Mouse (Mus musculus): ENCODE measurements around the gene Mettl24. TPM values are rescaled to one million over a fixed set of nuclear protein-coding genes. Genes with fewer than 3 reads are reported as not detected.

The Mettl24 gene
- polyA plus RNA-seq, 1 experiment, result 1.6 TPM

DNA sequence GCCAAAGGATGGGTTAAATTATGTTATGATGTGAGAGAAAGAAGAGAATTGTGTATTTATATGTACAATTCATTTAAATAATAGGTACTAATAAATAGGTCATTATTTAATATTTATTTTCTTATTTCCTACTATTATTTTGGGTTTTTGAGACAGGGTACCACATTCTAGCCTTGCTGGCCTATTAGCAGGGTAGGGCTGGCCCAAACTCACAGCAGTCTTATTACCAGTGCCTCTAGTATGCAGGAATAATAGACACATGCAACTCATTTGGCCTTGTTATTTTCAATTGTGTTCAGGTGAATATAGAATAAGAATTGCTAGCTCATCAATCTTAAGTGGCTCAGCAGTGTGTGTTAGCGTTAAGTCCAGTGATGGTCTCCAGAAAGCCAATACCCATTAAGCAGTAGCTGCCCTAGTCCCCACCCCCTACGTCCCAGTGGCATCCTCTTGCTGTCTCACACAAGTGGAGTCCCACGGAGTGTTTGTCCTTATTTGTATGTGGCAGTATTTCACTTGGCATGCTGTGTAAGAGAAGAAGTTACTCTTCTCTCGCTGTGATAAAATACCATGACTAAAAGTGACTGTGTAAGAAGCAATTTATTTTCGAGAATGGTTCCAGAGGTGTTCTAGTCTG, 80.1 kb downstream of the Mettl24 start:
- Histone ChIP-seq H3K4me1 (ENCODE audit: control insufficient read depth, insufficient read depth, low read length) (no peaks in the 10 kb centered on the region), H3K4me3 (ENCODE audit: insufficient read depth, low read depth, low read length) (no peak overlapping the region), H3K27me3 (replicated peaks; ENCODE audit: control insufficient read depth, insufficient read depth, low read length) (no peaks in the 10 kb centered on the region), H3K27ac (ENCODE audit: insufficient read depth, low read depth, low read length) (no peak overlapping the region), H3K36me3 (ENCODE audit: control insufficient read depth, insufficient read depth, low read length) (no peaks in the 10 kb centered on the region)
- no peak for DNase-seq
- TF ChIP-seq POLR2A (IDR thresholded peaks at IDR 0.05; ENCODE audit: low read depth, low read length), result no peak
- no peak for TF ChIP-seq CTCF (conservative IDR thresholded peaks at IDR 0.05; ENCODE audit: insufficient read depth, insufficient read length, low read depth, low read length)
- 85% methylated on average over 5 of the region's 5 CpGs for WGBS

DNA sequence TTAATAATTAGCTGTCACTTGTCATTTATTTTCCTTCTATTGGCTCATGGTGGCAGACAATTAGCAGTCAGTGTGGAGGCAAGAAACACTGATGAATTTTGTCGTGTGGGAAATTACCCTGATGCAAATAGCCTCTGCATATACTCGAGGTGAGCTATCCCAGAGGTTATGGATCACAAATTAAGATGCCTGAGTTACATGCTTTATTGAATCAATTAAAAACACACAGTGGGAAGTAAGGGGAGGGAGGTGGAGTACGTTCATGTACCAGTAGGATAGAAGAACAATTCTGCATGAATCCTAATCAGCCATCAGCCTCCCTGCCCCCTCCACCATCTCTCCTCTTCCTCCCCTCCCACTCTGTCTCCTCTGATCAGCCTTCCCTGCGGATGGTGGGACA, 89.2 kb downstream of the Mettl24 start:
- 69% methylated on average over 4 of the region's 4 CpGs for WGBS
- Histone ChIP-seq H3K27me3 (replicated peaks; ENCODE audit: control insufficient read depth, insufficient read depth, low read length) (no peaks in the 10 kb centered on the region), H3K27ac (ENCODE audit: insufficient read depth, low read depth, low read length) (no peak overlapping the region), H3K4me1 (ENCODE audit: control insufficient read depth, insufficient read depth, low read length) (no peaks in the 10 kb centered on the region), H3K36me3 (ENCODE audit: control insufficient read depth, insufficient read depth, low read length) (no peaks in the 10 kb centered on the region), H3K4me3 (ENCODE audit: insufficient read depth, low read depth, low read length) (no peak overlapping the region)
- TF ChIP-seq POLR2A (IDR thresholded peaks at IDR 0.05; ENCODE audit: low read depth, low read length) (no peak), CTCF (conservative IDR thresholded peaks at IDR 0.05; ENCODE audit: insufficient read depth, insufficient read length, low read depth, low read length) (no peak)
- no peak for DNase-seq

DNA sequence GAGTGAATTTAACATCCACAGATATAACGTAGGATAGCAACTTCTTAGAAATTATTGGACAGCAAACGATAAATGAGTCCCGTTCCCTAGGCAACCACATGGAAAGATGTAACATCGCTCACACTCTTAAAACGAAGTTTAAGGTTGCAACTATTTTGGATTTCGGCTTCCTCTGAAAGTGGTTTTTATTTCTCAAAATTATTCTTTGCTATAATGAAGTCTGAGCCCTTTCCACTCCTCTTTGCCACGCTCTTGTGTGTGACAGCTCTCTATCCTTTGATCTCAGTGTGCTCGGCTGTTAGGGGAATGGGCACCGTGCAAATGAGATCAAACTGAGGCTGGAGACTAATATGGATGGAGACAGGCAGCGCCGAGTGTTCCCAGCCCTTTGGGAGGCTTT, 92.1 kb downstream of the Mettl24 start:
- no peak for TF ChIP-seq POLR2A (IDR thresholded peaks at IDR 0.05; ENCODE audit: low read depth, low read length)
- no peak for TF ChIP-seq CTCF (conservative IDR thresholded peaks at IDR 0.05; ENCODE audit: insufficient read depth, insufficient read length, low read depth, low read length)
- Histone ChIP-seq H3K4me3 (ENCODE audit: insufficient read depth, low read depth, low read length) (no peak overlapping the region), H3K4me1 (ENCODE audit: control insufficient read depth, insufficient read depth, low read length) (no peaks in the 10 kb centered on the region), H3K36me3 (ENCODE audit: control insufficient read depth, insufficient read depth, low read length) (no peaks in the 10 kb centered on the region), H3K27me3 (replicated peaks; ENCODE audit: control insufficient read depth, insufficient read depth, low read length) (no peaks in the 10 kb centered on the region), H3K27ac (ENCODE audit: insufficient read depth, low read depth, low read length) (no peak overlapping the region)
- WGBS, result 73% methylated on average over 11 of the region's 11 CpGs
- DNase-seq, result no peak

DNA sequence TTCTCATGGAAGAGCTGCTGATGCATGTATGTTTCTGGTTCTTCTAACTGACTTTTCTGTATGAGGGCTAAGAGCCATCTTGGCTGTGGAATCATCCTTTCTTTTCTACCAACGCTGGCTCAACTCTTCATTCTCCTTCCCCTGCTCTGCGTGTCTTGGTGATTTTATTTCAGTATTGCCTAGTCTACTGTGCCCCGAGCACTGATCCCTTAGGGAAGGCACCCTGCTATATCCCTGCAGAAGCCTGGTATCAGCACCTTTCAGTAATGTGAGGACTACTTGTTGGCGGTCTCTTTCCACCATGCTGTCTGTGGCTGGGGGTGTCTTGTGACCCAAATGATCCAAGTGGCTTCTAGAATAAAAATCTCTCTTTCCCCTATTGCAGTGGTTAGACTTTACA, 92.6 kb downstream of the Mettl24 start:
- Histone ChIP-seq H3K36me3 (ENCODE audit: control insufficient read depth, insufficient read depth, low read length) (no peaks in the 10 kb centered on the region), H3K27ac (ENCODE audit: insufficient read depth, low read depth, low read length) (no peak overlapping the region), H3K4me1 (ENCODE audit: control insufficient read depth, insufficient read depth, low read length) (no peaks in the 10 kb centered on the region), H3K27me3 (replicated peaks; ENCODE audit: control insufficient read depth, insufficient read depth, low read length) (no peaks in the 10 kb centered on the region), H3K4me3 (ENCODE audit: insufficient read depth, low read depth, low read length) (no peak overlapping the region)
- 96% methylated on average over 4 of the region's 4 CpGs for WGBS
- TF ChIP-seq CTCF (conservative IDR thresholded peaks at IDR 0.05; ENCODE audit: insufficient read depth, insufficient read length, low read depth, low read length) (no peak), POLR2A (IDR thresholded peaks at IDR 0.05; ENCODE audit: low read depth, low read length) (no peak)
- no peak for DNase-seq

DNA sequence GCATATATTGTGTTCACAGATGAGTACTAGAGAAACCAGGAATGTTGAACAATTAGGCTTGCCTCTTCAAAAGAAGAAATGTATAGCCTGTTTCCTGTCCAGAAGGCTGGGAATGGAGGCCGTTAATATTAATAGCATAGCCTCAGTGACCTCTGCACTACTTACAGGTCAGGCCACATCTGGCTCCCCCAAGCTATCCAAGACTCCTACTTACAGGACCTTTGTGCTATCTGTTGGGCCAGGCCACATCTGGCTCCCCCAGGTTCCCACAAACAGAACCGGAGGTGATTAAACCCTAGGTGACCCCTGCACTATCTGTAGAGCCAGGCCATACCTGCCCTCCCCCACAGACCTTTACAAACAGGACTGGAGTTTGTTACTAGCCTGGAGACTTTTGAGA, 94.1 kb downstream of the Mettl24 start:
- H3K36me3 ChIP-seq (ENCODE audit: control insufficient read depth, insufficient read depth, low read length), result no peaks in the 10 kb centered on the region
- TF ChIP-seq CTCF (conservative IDR thresholded peaks at IDR 0.05; ENCODE audit: insufficient read depth, insufficient read length, low read depth, low read length), result no peak
- no peak for TF ChIP-seq POLR2A (IDR thresholded peaks at IDR 0.05; ENCODE audit: low read depth, low read length)

DNA sequence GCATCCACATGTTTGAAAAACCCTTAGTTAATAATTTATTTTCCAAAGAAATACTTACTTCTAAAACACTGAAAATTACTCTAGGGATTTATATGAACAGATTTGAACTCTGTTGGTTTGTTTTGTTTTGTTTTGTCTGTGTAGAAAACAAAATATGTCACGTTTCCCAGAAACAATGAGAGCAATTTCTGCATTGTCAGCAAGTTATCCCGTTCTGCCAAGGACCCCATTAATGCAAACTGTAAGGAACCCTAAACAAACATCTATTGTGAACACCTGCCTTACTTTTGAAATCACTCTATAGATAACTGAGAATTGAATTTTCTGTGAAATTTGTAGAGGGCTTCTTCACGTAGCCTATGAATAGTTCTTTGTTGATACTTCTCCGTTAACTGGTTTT, 95.4 kb downstream of the Mettl24 start:
- no peak overlapping the region for H3K27ac ChIP-seq (ENCODE audit: insufficient read depth, low read depth, low read length)
- 77% methylated on average over 4 of the region's 4 CpGs for WGBS
- TF ChIP-seq CTCF (conservative IDR thresholded peaks at IDR 0.05; ENCODE audit: insufficient read depth, insufficient read length, low read depth, low read length) (no peak), POLR2A (IDR thresholded peaks at IDR 0.05; ENCODE audit: low read depth, low read length) (no peak)
- H3K4me3 ChIP-seq (ENCODE audit: insufficient read depth, low read depth, low read length), result no peak overlapping the region
- DNase-seq, result no peak
- H3K4me1 ChIP-seq (ENCODE audit: control insufficient read depth, insufficient read depth, low read length), result no peaks in the 10 kb centered on the region
- H3K27me3 ChIP-seq (replicated peaks; ENCODE audit: control insufficient read depth, insufficient read depth, low read length), result no peaks in the 10 kb centered on the region
- H3K36me3 ChIP-seq (ENCODE audit: control insufficient read depth, insufficient read depth, low read length), result no peaks in the 10 kb centered on the region

More for the DNA sequence above, 94.1 kb downstream of the Mettl24 start:
- DNase-seq, result no peak
- 45% methylated on average over 2 of the region's 2 CpGs for WGBS
- no peak overlapping the region for H3K4me3 ChIP-seq (ENCODE audit: insufficient read depth, low read depth, low read length)
- no peak overlapping the region for H3K27ac ChIP-seq (ENCODE audit: insufficient read depth, low read depth, low read length)
- no peaks in the 10 kb centered on the region for H3K27me3 ChIP-seq (replicated peaks; ENCODE audit: control insufficient read depth, insufficient read depth, low read length)
- no peaks in the 10 kb centered on the region for H3K4me1 ChIP-seq (ENCODE audit: control insufficient read depth, insufficient read depth, low read length)

DNA sequence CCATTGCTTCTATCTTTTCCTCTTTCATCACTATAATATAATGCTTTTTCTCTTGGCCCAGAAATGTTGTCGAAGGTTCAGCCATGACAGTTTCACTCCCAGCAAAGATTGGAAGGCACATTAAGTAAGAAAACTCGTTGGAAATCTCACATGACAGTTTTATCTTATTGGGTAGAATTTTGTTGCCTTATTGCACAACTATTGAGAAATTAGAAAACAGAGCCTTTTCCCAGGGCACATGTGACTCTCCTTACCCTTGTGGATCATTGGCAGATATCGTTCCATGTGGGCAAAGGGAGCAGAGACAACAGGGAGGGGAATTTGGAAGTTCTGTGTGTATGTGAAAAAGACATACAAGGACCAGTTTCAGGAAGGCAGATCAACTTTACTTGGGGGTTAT, 107.3 kb downstream of the Mettl24 start:
- Histone ChIP-seq H3K4me1 (ENCODE audit: control insufficient read depth, insufficient read depth, low read length) (no peaks in the 10 kb centered on the region), H3K27me3 (replicated peaks; ENCODE audit: control insufficient read depth, insufficient read depth, low read length) (no peaks in the 10 kb centered on the region), H3K27ac (ENCODE audit: insufficient read depth, low read depth, low read length) (no peak overlapping the region), H3K4me3 (ENCODE audit: insufficient read depth, low read depth, low read length) (no peak overlapping the region), H3K36me3 (ENCODE audit: control insufficient read depth, insufficient read depth, low read length) (no peaks in the 10 kb centered on the region)
- no peak for TF ChIP-seq CTCF (conservative IDR thresholded peaks at IDR 0.05; ENCODE audit: insufficient read depth, insufficient read length, low read depth, low read length)
- no peak for TF ChIP-seq POLR2A (IDR thresholded peaks at IDR 0.05; ENCODE audit: low read depth, low read length)
- WGBS, result 83% methylated on average over 3 of the region's 3 CpGs
- no peak for DNase-seq

Measured in kidney, adult 2 months (tissue).